Mouse (Mus musculus) liver, embryonic 14.5 days (tissue): ENCODE data around the gene Edil3. TPM values are rescaled to one million over a fixed set of nuclear protein-coding genes. Genes with fewer than 3 reads are reported as not detected.

Experiments used
- ATAC-seq: fragments of 200-750 bp; cut with Nextera tagmentation; 2 replicates; pipeline ENCODE4 v1.8.0; 2017; ENCODE audit warnings: moderate number of reproducible peaks, mild to moderate bottlenecking, moderate library complexity; ENCODE audit not compliant: insufficient read depth
- DNase-seq, 3 experiments: peaks; one replicate each; pipeline ENCODE4 v3.0.0-alpha.2; 2012 to 2013; ENCODE audit warnings: low read depth in 3 of 3, low spot score in 3 of 3
- H3K27ac ChIP-seq: fragments of 300-500 bp; sonication (generic); 2 replicates; pipeline ENCODE4 v1.5.1; 2014; ENCODE audit warnings: moderate library complexity, mild to moderate bottlenecking, control low read depth, inconsistent platforms
- H3K27me3 ChIP-seq: fragments of 300-500 bp; sonication (generic); 2 replicates; pipeline ENCODE4 v1.6.1; 2014; ENCODE audit warnings: mild to moderate bottlenecking, low read length, moderate library complexity; ENCODE audit not compliant: control insufficient read depth, insufficient read depth
- H3K36me3 ChIP-seq: fragments of 300-500 bp; sonication (generic); replicated peaks from 2 replicates; pipeline ENCODE4 v1.6.1; 2014; ENCODE audit warnings: low read depth; ENCODE audit not compliant: control insufficient read depth, insufficient read depth
- H3K4me1 ChIP-seq, 2 experiments: fragments of 200-500 bp in 1 of 2; fragments of 300-500 bp in 1 of 2; sonication (generic) in 1 of 2; replicated peaks; 2 replicates each; pipeline ENCODE4 v1.6.1; 2012 to 2014; ENCODE audit warnings: antibody characterized with exemption in 1 of 2, inconsistent platforms in 1 of 2, low read length in 1 of 2; ENCODE audit not compliant: control insufficient read depth in 2 of 2, insufficient read depth in 2 of 2
- H3K4me2 ChIP-seq: fragments of 300-500 bp; sonication (generic); 2 replicates; pipeline ENCODE4 v1.6.1; 2014; ENCODE audit warnings: low read depth, mild to moderate bottlenecking, control low read depth, moderate library complexity
- H3K4me3 ChIP-seq, 2 experiments: fragments of 200-500 bp in 1 of 2; fragments of 300-500 bp in 1 of 2; sonication (generic) in 1 of 2; 2 replicates each; pipeline ENCODE4 v1.5.1; 2012 to 2014; ENCODE audit warnings: low read depth in 2 of 2, low read length in 2 of 2, mild to moderate bottlenecking in 2 of 2, control low read depth in 1 of 2, inconsistent platforms in 1 of 2, moderate library complexity in 1 of 2; ENCODE audit not compliant: insufficient read depth in 1 of 2
- H3K9ac ChIP-seq: fragments of 300-500 bp; sonication (generic); replicated peaks from 2 replicates; pipeline ENCODE4 v1.6.1; 2014; ENCODE audit warnings: mild to moderate bottlenecking, control low read depth, moderate library complexity
- H3K9me3 ChIP-seq: fragments of 300-500 bp; sonication (generic); 2 replicates; pipeline ENCODE4 v1.6.1; 2016; ENCODE audit warnings: low read length, mixed read lengths; ENCODE audit not compliant: control insufficient read depth
- CTCF ChIP-seq: IDR thresholded peaks from 2 replicates; pipeline ENCODE4 v1.5.1; 2016; ENCODE audit warnings: antibody characterized with exemption, low read depth, control low read depth
- EP300 ChIP-seq: IDR thresholded peaks from 2 replicates; pipeline ENCODE4 v1.6.1; 2016; ENCODE audit warnings: antibody characterized with exemption, low read depth
- WGBS: fragments of 180-500 bp; shearing (Covaris S2); extraction: QIAGEN DNeasy Blood & Tissue Kit; methylation state at CpG from one replicate; pipeline ENCODE4 v1.1.7; 2014; ENCODE audit not compliant: insufficient replicate concordance; 5-methylcytosine and 5-hydroxymethylcytosine counted together
- polyA plus RNA-seq, 2 experiments: library from polyadenylated mRNA; depleted of rRNA in 1 of 2; stranded (reverse) in 1 of 2; unstranded in 1 of 2; fragments of >200 nt; fragmentation: Nextera tagmentation in 1 of 2; extraction: Ambion mirVana in 1 of 2; gene quantifications; 2 replicates each; pipeline versions ENCODE4 v1.2.1 to v1.2.3; 2012 to 2014

The Edil3 gene
- polyA plus RNA-seq, 2 experiments, result 0.08 to 0.20 TPM

- Histone ChIP-seq H3K9ac (no peak overlapping the region), H3K4me1 (no peaks in the 10 kb centered on the region), H3K27me3 (no peaks in the 10 kb centered on the region), H3K4me2 (no peak overlapping the region), H3K27ac (no peak overlapping the region), H3K9me3 (no peaks in the 10 kb centered on the region), H3K4me3 (no peak overlapping the region), H3K36me3 (no peaks in the 10 kb centered on the region)
- DNase-seq (no peak), ATAC-seq (no peak)
- WGBS, result 48% methylated on average over 2 of the region's 2 CpGs
- no peak for TF ChIP-seq CTCF
- TF ChIP-seq EP300, result no peak
Measured at GRCm38 (mm10) chr13:89199275-89199674, 378.0 kb downstream of the Edil3 start.

GRCm38 (mm10) chr13:89238104-89238503 is 416.8 kb downstream of the Edil3 start:
- TF ChIP-seq EP300, result no peak
- no peak for TF ChIP-seq CTCF
- no peak overlapping the region for H3K9ac ChIP-seq
- DNase-seq (no peak), ATAC-seq (0 out of 2 replicates have a peak, but pooled peaks have one; percentile 8)
- no peaks in the 10 kb centered on the region for H3K27me3 ChIP-seq
- H3K36me3 ChIP-seq, result no peaks in the 10 kb centered on the region
- H3K9me3 ChIP-seq, result no peaks in the 10 kb centered on the region
- no peak overlapping the region for H3K4me2 ChIP-seq
- H3K4me3 ChIP-seq, result no peak overlapping the region
- WGBS, result 50% methylated on average over 1 of the region's 1 CpGs
- H3K27ac ChIP-seq, result no peak overlapping the region
- H3K4me1 ChIP-seq, result no peaks in the 10 kb centered on the region

- Histone ChIP-seq H3K9ac (no peak overlapping the region), H3K9me3 (no peaks in the 10 kb centered on the region), H3K27ac (peak overlapping the region; percentile 21; the same call in 1 of the 2 replicates), H3K4me1 (peaks cover 12 to 13% of the 10 kb centered on the region in 2 experiments), H3K4me2 (peak overlapping the region; percentile 47), H3K27me3 (no peaks in the 10 kb centered on the region), H3K4me3 (no peak overlapping the region; a peak in 1 of 4 replicates), H3K36me3 (no peaks in the 10 kb centered on the region)
- TF ChIP-seq CTCF (no peak), EP300 (0 out of 2 replicates have a peak, but pooled peaks have one; percentile 31)
- 35% methylated on average over 4 of the region's 4 CpGs for WGBS
- peak; percentile 100 for ATAC-seq
- peak; percentile 52 to 59 (median 55) for DNase-seq
Measured at GRCm38 (mm10) chr13:89253990-89254642, 432.8 kb downstream of the Edil3 start.

DNA sequence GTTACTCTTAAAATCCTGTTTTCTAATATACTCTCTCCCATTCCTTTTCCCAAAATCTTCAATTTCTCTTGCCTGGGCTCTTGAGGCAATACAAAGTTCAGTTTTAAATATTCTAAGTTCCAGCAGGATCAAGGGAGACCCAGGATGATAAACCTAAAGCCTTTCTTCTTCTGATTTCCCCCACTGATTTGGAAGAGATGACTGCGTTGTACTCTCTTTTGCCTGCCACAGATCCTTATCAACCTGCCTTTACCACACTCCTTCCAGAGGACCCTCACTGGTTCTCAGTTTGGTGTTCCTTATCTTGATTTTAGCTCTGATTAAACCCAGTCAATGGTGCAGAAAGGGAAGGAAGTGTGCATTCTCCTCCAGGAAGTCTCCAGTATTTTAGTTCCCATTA is 435.6 kb downstream of the Edil3 start:
- Histone ChIP-seq H3K27ac (no peak overlapping the region), H3K4me1 (peaks cover 12 to 13% of the 10 kb centered on the region in 2 experiments), H3K4me3 (no peak overlapping the region), H3K27me3 (no peaks in the 10 kb centered on the region), H3K9me3 (no peaks in the 10 kb centered on the region), H3K4me2 (no peak overlapping the region), H3K9ac (no peak overlapping the region), H3K36me3 (no peaks in the 10 kb centered on the region)
- no peak for TF ChIP-seq CTCF
- no peak for TF ChIP-seq EP300
- 9% methylated on average over 1 of the region's 1 CpGs for WGBS
- DNase-seq (no peak), ATAC-seq (no peak)

DNA sequence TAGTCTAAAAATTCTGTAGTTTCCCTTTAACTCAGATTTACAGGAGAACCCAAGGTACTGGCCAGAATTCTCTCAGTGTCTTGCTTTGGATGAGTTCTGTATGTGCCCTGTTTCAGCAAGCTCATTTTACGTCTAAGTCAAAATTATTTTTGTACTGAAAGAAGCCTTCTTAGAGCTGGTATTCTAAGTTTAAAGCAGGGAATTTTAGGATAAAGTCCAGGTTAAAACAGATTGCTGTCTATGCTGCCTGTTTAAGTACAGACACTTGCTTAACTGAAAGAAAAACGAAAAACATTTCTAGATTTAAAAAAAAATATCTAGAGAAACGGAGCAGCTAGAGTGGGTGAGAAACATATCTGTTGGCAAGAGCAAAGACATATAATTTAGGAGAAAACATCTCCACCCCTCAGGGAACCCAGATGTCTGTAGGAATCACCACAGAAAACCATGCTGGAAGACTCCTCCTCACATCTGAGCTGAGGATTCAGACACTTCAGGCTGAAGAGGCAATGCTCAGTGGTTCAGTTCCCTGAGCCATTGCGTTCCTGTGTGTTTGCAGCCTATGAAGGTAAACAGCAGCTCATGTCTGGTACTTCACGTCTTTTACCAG is 465.5 kb downstream of the Edil3 start:
- no peak overlapping the region for H3K9ac ChIP-seq
- no peaks in the 10 kb centered on the region for H3K27me3 ChIP-seq
- H3K9me3 ChIP-seq, result no peaks in the 10 kb centered on the region
- H3K36me3 ChIP-seq, result no peaks in the 10 kb centered on the region
- DNase-seq, result no peak
- 59% methylated on average over 5 of the region's 5 CpGs for WGBS
- no peak overlapping the region for H3K4me2 ChIP-seq
- no peaks in the 10 kb centered on the region for H3K4me1 ChIP-seq
- no peak overlapping the region for H3K27ac ChIP-seq
- ATAC-seq, result no peak
- H3K4me3 ChIP-seq, result no peak overlapping the region
- TF ChIP-seq CTCF (no peak), EP300 (no peak)
